Mouse (Mus musculus): ENCODE measurements around the gene Fcgr1.
"Not testable (repeated sequence)": the region's sequence is repeated elsewhere in the genome, so short reads cannot be mapped to it uniquely, and the experiment has no call there.

Fcgr1 gene

DNA sequence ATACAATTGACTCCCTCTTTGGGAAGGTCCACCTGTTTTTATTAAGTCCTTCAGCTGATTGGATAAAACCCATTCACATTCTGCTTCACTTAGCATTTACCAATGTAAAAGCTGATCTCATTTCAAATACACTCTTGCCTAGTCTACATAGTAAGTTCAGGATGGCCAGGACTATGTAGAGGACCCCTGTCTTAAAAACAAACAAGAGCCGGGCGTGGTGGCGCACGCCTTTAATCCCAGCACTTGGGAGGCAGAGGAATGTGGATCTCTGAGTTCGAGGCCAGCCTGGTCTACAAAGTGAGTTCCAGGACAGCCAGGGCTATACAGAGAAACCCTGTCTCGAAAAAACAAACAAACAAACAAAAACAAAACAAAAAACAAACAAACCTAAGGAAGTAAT is 30.0 kb upstream of the Fcgr1 start:
- not testable (repeated sequence) for DNase-seq

GRCm38 (mm10) chr3:96322609-96323008 is 28.8 kb upstream of the Fcgr1 start:
- DNase-seq, result no peak

- no peak for DNase-seq
Observed at GRCm38 (mm10) chr3:96321891-96322290, 28.1 kb upstream of the Fcgr1 start.

DNA sequence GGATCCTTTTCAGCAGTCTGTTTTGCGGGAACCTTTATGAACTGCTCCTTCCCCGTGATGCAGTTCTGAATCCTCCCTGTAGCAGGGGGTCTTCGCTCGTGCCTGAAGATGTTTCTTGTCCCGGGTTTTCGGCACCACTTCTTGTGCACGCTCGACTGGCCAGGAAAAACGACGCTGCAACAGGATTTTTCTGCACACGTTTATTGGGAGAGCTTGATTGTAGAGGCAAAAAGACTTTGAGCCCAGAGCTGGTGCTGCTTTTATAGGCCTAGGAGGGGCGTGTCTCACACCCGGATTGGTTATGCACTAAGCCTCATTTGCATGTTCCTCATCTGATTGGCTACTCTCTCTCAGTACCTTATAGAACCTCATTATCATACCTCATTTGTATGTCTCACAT is 26.2 kb upstream of the Fcgr1 start:
- not testable (repeated sequence) for DNase-seq

GRCm38 (mm10) chr3:96312341-96313098 is 18.8 kb upstream of the Fcgr1 start:
- DNase-seq, result peak; percentile 38

DNA sequence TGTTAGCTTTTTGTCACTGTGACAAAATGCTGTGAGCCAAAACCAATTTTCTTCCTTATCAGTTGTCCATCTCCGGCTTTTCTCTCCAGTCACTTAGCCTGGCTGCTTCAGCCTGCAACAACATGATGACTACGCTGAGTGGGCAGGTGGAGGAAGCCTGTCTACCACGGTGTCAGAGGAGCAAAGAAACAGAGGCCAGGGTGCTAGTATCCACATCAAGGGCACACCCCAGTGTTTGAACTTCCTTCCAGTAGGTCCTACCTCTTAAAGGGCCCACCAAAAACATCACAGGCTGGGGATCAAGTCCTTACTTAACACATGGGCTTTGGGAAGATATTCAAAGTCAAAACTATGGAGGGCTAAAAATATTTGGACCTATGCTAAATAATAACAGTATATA is 15.7 kb upstream of the Fcgr1 start:
- DNase-seq, result no peak

GRCm38 (mm10) chr3:96306506-96306905 is 12.7 kb upstream of the Fcgr1 start:
- DNase-seq, result no peak

- no peak for DNase-seq
Observed at GRCm38 (mm10) chr3:96302076-96302475, 8.3 kb upstream of the Fcgr1 start.

- no peak for DNase-seq
Observed at GRCm38 (mm10) chr3:96300706-96301529, 7.1 kb upstream of the Fcgr1 start.

DNA sequence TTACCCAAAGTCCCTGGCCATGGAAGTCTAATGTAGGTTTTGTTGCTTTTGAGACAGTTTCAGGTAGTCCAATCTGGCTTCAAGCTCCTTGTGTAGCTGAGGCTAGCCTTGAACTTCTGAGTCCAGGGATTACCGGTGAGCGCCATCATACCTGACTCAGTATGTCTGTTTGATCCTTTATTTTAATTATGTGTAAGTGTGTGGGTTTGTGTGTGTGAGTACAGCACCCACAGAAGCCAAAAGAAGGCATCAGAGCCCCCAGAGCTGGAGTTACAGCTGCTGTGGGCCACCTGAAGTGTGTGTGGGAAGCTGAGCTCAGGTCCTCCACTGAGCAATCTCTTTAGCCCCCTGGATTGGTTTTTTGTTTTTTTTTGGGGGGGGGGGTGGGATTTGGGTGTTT is 5.8 kb upstream of the Fcgr1 start:
- DNase-seq, result no peak

DNA sequence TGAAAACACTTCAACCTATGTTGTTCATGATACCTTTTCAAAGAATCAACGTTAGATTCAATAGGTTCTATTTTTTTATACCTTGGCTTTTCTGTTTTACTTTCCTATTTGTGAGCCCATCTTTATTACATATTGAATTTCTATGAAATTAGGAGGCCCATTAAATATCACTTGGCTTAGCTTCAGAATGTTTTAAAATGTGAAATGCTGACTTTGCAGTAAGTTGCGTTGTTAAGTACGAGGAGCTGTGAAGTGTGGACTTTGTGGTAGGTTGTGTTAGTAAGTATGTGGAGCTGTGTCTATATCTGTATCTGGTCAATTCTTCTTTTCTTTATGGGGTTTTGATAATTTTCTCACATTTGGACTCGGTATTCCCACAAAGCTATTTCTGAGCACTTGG is 4.6 kb upstream of the Fcgr1 start:
- no peak for DNase-seq

DNA sequence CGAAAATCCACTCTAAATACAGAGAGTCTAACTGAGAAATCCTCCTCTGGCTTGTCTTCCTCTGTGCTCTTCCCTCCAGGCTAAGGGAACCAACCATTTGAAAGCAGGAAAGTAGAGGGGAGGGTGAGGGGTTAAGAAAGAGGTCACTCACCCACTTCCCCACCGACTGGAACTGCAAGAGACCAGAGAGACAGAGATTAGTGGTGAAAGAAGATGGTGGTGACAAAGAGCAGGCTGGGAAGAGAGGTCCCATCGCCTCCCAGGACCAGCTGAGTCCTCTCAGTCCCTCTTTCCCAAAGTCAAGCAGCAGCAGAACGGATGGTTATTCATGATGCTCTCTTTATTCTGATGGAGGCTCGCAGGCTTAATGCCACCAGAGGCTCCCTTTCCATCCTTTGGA is 401 bp downstream of the Fcgr1 start:
- DNase-seq, result no peak

- DNase-seq, result no peak
Observed at GRCm38 (mm10) chr3:96292641-96293040, 1.1 kb downstream of the Fcgr1 start.

GRCm38 (mm10) chr3:96290727-96291126 is 3.0 kb downstream of the Fcgr1 start:
- DNase-seq, result not testable (repeated sequence)

DNA sequence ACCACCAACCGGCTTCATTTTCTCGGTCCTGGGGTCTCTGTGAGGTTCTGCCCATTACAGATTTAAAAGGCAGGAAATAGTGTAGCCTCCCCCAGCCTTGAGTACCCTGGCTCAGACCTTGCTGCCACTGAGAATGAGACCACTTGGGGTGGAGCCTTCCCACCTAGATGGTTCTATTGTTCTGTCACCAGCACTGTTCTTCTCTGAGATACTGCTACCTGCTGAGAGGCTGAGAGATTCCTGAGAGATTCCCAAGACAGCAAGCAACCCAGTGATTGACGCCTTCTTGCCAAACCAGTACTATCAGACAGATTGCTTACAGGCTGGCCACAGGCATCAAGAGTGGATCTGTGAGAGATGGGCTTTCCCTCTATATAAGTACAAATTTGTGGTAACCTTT is 4.6 kb downstream of the Fcgr1 start:
- no peak for DNase-seq

- DNase-seq, result not testable (repeated sequence)
Observed at GRCm38 (mm10) chr3:96287334-96287733, 6.4 kb downstream of the Fcgr1 start.

DNA sequence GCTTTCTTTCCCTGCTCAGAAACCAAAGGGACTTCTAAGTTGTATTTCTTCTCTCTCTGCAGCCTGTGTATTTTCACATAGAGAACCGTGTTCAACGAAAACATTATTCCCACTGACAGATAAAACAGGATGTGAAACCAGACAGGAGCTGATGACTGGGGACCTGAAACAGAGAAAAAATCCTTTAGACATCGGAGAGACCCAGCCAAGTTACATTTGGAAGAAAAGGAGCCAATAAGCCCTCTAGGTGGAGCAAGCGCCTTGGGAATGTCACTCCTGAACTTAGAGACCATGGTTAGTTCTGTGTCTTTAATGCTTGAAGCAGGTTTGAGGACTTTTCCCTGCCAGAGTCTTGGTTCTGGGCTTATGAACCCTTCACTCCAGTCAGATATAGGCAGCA is 9.3 kb downstream of the Fcgr1 start:
- peak; percentile 37 for DNase-seq

GRCm38 (mm10) chr3:96280660-96281059 is 13.1 kb downstream of the Fcgr1 start:
- no peak for DNase-seq

- DNase-seq, result peak; percentile 94
Observed at GRCm38 (mm10) chr3:96277800-96278624, 15.8 kb downstream of the Fcgr1 start.

- peak; percentile 54 for DNase-seq
Observed at GRCm38 (mm10) chr3:96277428-96277799, 16.4 kb downstream of the Fcgr1 start.

DNA sequence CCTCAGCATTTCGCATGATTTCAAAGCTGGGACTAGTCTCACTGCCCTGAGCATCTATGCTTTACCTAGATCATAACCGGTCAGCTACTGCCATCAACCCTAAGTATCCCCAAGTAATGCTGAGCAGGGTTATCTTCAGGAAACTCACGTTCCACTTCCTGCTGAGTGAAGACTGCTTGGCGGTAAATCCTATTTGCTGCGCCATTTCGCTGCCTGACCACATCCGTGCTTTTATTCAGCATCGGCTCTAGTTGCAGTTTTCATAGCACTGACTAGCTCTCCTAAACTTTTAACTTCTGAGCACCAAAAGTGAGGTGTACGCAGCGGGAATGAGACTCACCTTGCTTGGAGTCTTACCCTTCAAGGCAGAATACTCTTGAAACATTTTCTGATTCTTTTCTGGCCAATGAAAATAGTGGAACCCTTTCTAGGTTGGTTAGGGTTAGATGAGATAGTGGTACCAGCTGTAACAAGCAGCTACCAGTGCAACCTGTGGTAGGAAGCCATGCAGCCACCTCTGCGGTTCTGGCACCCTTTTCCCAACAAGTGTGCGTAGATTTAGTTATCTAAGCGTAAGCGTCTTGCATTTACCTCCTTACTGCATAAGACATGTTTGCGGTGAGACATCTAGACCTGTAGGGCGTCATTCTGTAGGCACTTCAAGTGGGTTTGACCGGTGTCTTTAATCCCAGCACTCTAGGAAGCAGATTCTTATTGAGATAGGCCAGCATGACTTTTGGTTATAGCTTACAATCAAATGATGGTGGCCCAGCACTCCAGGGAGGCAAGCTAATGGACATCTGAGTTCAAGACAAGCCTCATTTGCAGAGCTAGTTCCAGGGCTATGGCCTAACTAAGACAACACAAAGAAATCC is 19.9 kb downstream of the Fcgr1 start:
- no peak for DNase-seq
